In genomic region chr5:30518108-30518507, GRCm38 (mm10) we compare ENCODE assay signal across 14 mouse cellular contexts. TPM values are rescaled to one million over a fixed set of nuclear protein-coding genes. Genes with fewer than 3 reads are reported as not detected.
DNase-seq lines count a peak whose midpoint lies in the region; ATAC-seq and TF ChIP-seq lines count a peak whose summit lies in the region.
"Had no signal": no experiment of that assay in that cellular context is flagged by ENCODE, and none has a peak within 500 bp of the region (broad histone marks: within the 10 kb centered on the region; RNA-seq: fewer than 3 reads in every experiment).

No protein-coding gene starts in this region.

- TF ChIP-seq POLR2A in kidney, adult 2 months (IDR thresholded peaks at IDR 0.05; ENCODE audit: low read depth, low read length), result no peak

- H3K4me2 ChIP-seq in liver, embryonic 11.5 days, result no peak overlapping the region
- no peak overlapping the region for H3K4me2 ChIP-seq in hindbrain, postnatal 0 days (ENCODE audit: low read depth, low read length)
- H3K4me2 ChIP-seq: limb, embryonic 15.5 days had no signal

- no peak for ATAC-seq in liver, embryonic 11.5 days (replicated peaks; ENCODE audit: low FRiP score)
- ATAC-seq in hindbrain, postnatal 0 days, result no peak
- ATAC-seq: forebrain, embryonic 16.5 days had no signal

- 67% methylated on average over 5 of the region's 5 CpGs for WGBS in kidney, adult 2 months
- 64% methylated on average over 5 of the region's 5 CpGs for WGBS in liver, embryonic 11.5 days
- WGBS in hindbrain, postnatal 0 days, result 69% methylated on average over 5 of the region's 5 CpGs

- H3K36me3 ChIP-seq in kidney, adult 2 months (ENCODE audit: control insufficient read depth, insufficient read depth, low read length), result no peaks in the 10 kb centered on the region
- no peaks in the 10 kb centered on the region for H3K36me3 ChIP-seq in liver, embryonic 11.5 days (ENCODE audit: control insufficient read depth, insufficient read depth, low read length)
- H3K36me3 ChIP-seq in hindbrain, postnatal 0 days (ENCODE audit: insufficient read depth, low read length), result no peaks in the 10 kb centered on the region
- H3K36me3 ChIP-seq: limb, embryonic 15.5 days had no signal

- no peak overlapping the region for H3K9ac ChIP-seq in liver, embryonic 11.5 days (ENCODE audit: low read depth, low read length)
- H3K9ac ChIP-seq in hindbrain, postnatal 0 days (replicated peaks; ENCODE audit: low read length), result no peak overlapping the region
- H3K9ac ChIP-seq: limb, embryonic 15.5 days had no signal

- no peaks in the 10 kb centered on the region for H3K9me3 ChIP-seq in liver, embryonic 11.5 days (ENCODE audit: control insufficient read depth, low read length)
- H3K9me3 ChIP-seq in hindbrain, postnatal 0 days (ENCODE audit: low read length), result no peaks in the 10 kb centered on the region
- H3K9me3 ChIP-seq: limb, embryonic 15.5 days had no signal

- H3K27me3 ChIP-seq in kidney, adult 2 months (replicated peaks; ENCODE audit: control insufficient read depth, insufficient read depth, low read length), result no peaks in the 10 kb centered on the region
- H3K27me3 ChIP-seq in liver, embryonic 11.5 days (replicated peaks; ENCODE audit: control insufficient read depth, insufficient read depth, low read length), result no peaks in the 10 kb centered on the region
- H3K27me3 ChIP-seq in hindbrain, postnatal 0 days (ENCODE audit: insufficient read depth, low read length), result no peaks in the 10 kb centered on the region
- H3K27me3 ChIP-seq: limb, embryonic 15.5 days had no signal

- H3K27ac ChIP-seq in kidney, adult 2 months (ENCODE audit: insufficient read depth, low read depth, low read length), result no peak overlapping the region
- H3K27ac ChIP-seq in liver, embryonic 11.5 days (ENCODE audit: low read depth, low read length), result peak overlapping the region; percentile 76
- H3K27ac ChIP-seq in hindbrain, postnatal 0 days, result no peak overlapping the region

- H3K4me3 ChIP-seq in kidney, adult 2 months (ENCODE audit: insufficient read depth, low read depth, low read length), result no peak overlapping the region
- H3K4me3 ChIP-seq in liver, embryonic 11.5 days (ENCODE audit: low read depth, low read length), result no peak overlapping the region
- H3K4me3 ChIP-seq in hindbrain, postnatal 0 days (ENCODE audit: low read length), result no peak overlapping the region
- H3K4me3 ChIP-seq: limb, embryonic 15.5 days had no signal

- H3K4me1 ChIP-seq in kidney, adult 2 months (ENCODE audit: control insufficient read depth, insufficient read depth, low read length), result no peaks in the 10 kb centered on the region
- H3K4me1 ChIP-seq in liver, embryonic 11.5 days (replicated peaks; ENCODE audit: control insufficient read depth, insufficient read depth, low read length), result peaks cover 24% of the 10 kb centered on the region
- peaks cover 3% of the 10 kb centered on the region; the same call in 1 of the 2 replicates for H3K4me1 ChIP-seq in hindbrain, postnatal 0 days (ENCODE audit: insufficient read depth, low read length)

- TF ChIP-seq CTCF in kidney, adult 2 months (conservative IDR thresholded peaks at IDR 0.05; ENCODE audit: insufficient read depth, insufficient read length, low read depth, low read length), result no peak
- TF ChIP-seq CTCF in hindbrain, postnatal 0 days (IDR thresholded peaks at IDR 0.05; ENCODE audit: low read depth), result no peak

- DNase-seq in kidney, postnatal 10 days, result peak; percentile 54
- no peak for DNase-seq in kidney, adult 2 months
- DNase-seq in adrenal gland, postnatal 25 days, result peak; percentile 52
- no peak for DNase-seq in liver, embryonic 11.5 days (ENCODE audit: low spot score)
- DNase-seq in lung, postnatal 36 days, result peak; percentile 52
- DNase-seq in cerebellum, postnatal 14 days, result no peak
- DNase-seq in hindbrain, postnatal 0 days (ENCODE audit: low spot score), result no peak
- no peak for DNase-seq in cerebellum, adult 8-10 months

RNA-seq across cellular contexts. Expression of gene Cib4, which starts 27.5 kb away (rescaled TPM):
- not detected in 2 replicates for polyA plus RNA-seq in kidney, adult 2 months (2012; rRNA removed)
- 2.2 TPM in 2 replicates for total RNA-seq in adrenal gland, postnatal 25 days (2021)
- not detected in 2 replicates for polyA plus RNA-seq in liver, embryonic 11.5 days (2014; fragmentation: Nextera tagmentation; extraction: Ambion mirVana)
- not detected in 2 replicates for total RNA-seq in hindbrain, postnatal 0 days (2014; rRNA removed)
- polyA plus RNA-seq in hindbrain, postnatal 0 days (2015; fragmentation: Nextera tagmentation; extraction: Ambion mirVana), result not detected in 2 replicates
- total RNA-seq: CH12.LX; granulocyte monocyte progenitor cell, adult 5-6 weeks had no signal
- polyA plus RNA-seq: forebrain, embryonic 16.5 days; hindbrain, embryonic 11.5 days; large intestine, adult 2 months; limb, embryonic 15.5 days had no signal

RNA-seq across cellular contexts. Expression of gene 1700001C02Rik, which starts 52.3 kb away (rescaled TPM):
- 0.19 TPM in 1 of 2 replicates, not detected in the other for polyA plus RNA-seq in kidney, adult 2 months (2012; rRNA removed)
- not detected in 2 replicates for total RNA-seq in adrenal gland, postnatal 25 days (2021)
- polyA plus RNA-seq in liver, embryonic 11.5 days (2014; fragmentation: Nextera tagmentation; extraction: Ambion mirVana), result not detected in 2 replicates
- total RNA-seq in hindbrain, postnatal 0 days (2014; rRNA removed), result 0.72 TPM in 1 of 2 replicates, not detected in the other
- polyA plus RNA-seq in hindbrain, postnatal 0 days (2015; fragmentation: Nextera tagmentation; extraction: Ambion mirVana), result 3.4 and 4.0 TPM in 2 replicates
- total RNA-seq: CH12.LX; granulocyte monocyte progenitor cell, adult 5-6 weeks had no signal
- polyA plus RNA-seq: large intestine, adult 2 months; limb, embryonic 15.5 days had no signal

RNA-seq across cellular contexts. Expression of gene Otof, which starts 56.4 kb away (rescaled TPM):
- 0.05 TPM in 1 of 2 replicates, not detected in the other for polyA plus RNA-seq in kidney, adult 2 months (2012; rRNA removed)
- total RNA-seq in adrenal gland, postnatal 25 days (2021), result 0.09 TPM in 1 of 2 replicates, not detected in the other
- polyA plus RNA-seq in liver, embryonic 11.5 days (2014; fragmentation: Nextera tagmentation; extraction: Ambion mirVana), result 0.05 and 0.18 TPM in 2 replicates
- 12.2 and 13.0 TPM in 2 replicates for total RNA-seq in hindbrain, postnatal 0 days (2014; rRNA removed)
- 5.5 and 7.1 TPM in 2 replicates for polyA plus RNA-seq in hindbrain, postnatal 0 days (2015; fragmentation: Nextera tagmentation; extraction: Ambion mirVana)
- total RNA-seq: granulocyte monocyte progenitor cell, adult 5-6 weeks had no signal

Comparison
In these comparisons a context has a peak if more than half of its experiments do, and no peak if none do; other contexts are left out.
1. DNase-seq: peak in kidney, postnatal 10 days (single experiment), adrenal gland, postnatal 25 days (single experiment) and lung, postnatal 36 days (single experiment); none in kidney, adult 2 months (single experiment), liver, embryonic 11.5 days (single experiment), cerebellum, postnatal 14 days (0 of 2), hindbrain, postnatal 0 days (single experiment) and cerebellum, adult 8-10 months (single experiment).